Mouse (Mus musculus) stomach, embryonic 15.5 days (tissue): ENCODE results near the gene Arhgef7. TPM values are rescaled to one million over a fixed set of nuclear protein-coding genes. Genes with fewer than 3 reads are reported as not detected.

Source experiments
- ATAC-seq: fragments of 200-750 bp; cut with Nextera tagmentation; 2 replicates; pipeline ENCODE4 v1.8.0; 2017; ENCODE audit warnings: low read depth, moderate number of reproducible peaks, moderate TSS enrichment; ENCODE audit not compliant: insufficient read depth, low FRiP score
- H3K27ac ChIP-seq: fragments of 300-500 bp; sonication (generic); 2 replicates; pipeline ENCODE4 v1.5.1; 2015; ENCODE audit warnings: mild to moderate bottlenecking, inconsistent platforms
- H3K27me3 ChIP-seq: fragments of 300-500 bp; sonication (generic); replicated peaks from 2 replicates; pipeline ENCODE4 v1.6.1; 2015; ENCODE audit warnings: inconsistent platforms
- H3K36me3 ChIP-seq: fragments of 300-500 bp; sonication (generic); 2 replicates; pipeline ENCODE4 v1.6.1; 2015; ENCODE audit warnings: inconsistent platforms
- H3K4me1 ChIP-seq: fragments of 300-500 bp; sonication (generic); 2 replicates; pipeline ENCODE4 v1.6.1; 2015; ENCODE audit warnings: inconsistent platforms
- H3K4me2 ChIP-seq: fragments of 300-500 bp; sonication (generic); 2 replicates; pipeline ENCODE4 v1.6.1; 2015; ENCODE audit warnings: mild to moderate bottlenecking, inconsistent platforms
- H3K4me3 ChIP-seq: fragments of 300-500 bp; sonication (generic); replicated peaks from 2 replicates; pipeline ENCODE4 v1.5.1; 2015; ENCODE audit warnings: inconsistent platforms
- H3K9ac ChIP-seq: fragments of 300-500 bp; sonication (generic); 2 replicates; pipeline ENCODE4 v1.6.1; 2015; ENCODE audit warnings: inconsistent platforms
- H3K9me3 ChIP-seq: fragments of 300-500 bp; sonication (generic); 2 replicates; pipeline ENCODE4 v1.6.1; 2016; ENCODE audit warnings: inconsistent platforms
- WGBS: fragments of 180-500 bp; shearing (Covaris S2); methylation state at CpG from one replicate; pipeline ENCODE4 v1.1.7; 2015; 5-methylcytosine and 5-hydroxymethylcytosine counted together
- polyA plus RNA-seq: library from polyadenylated mRNA; unstranded; fragments of >200 nt; fragmentation: Nextera tagmentation; extraction: Ambion mirVana; gene quantifications from 2 replicates; pipeline ENCODE4 v1.2.1, GENCODE M21; 2015

The Arhgef7 gene
- polyA plus RNA-seq, 1 experiment from 2014 or later: 29.3 TPM

- no peaks in the 10 kb centered on the region for H3K9me3 ChIP-seq
- H3K27ac ChIP-seq: no peak overlapping the region
- H3K9ac ChIP-seq: peak overlapping the region; percentile 23; the same call in 1 of the 2 replicates
- peaks cover 60% of the 10 kb centered on the region for H3K27me3 ChIP-seq
- H3K4me1 ChIP-seq: peaks cover 5% of the 10 kb centered on the region; the same call in 1 of the 2 replicates
- H3K4me3 ChIP-seq: peak overlapping the region; percentile 54
- H3K4me2 ChIP-seq: peak overlapping the region; percentile 97
- ATAC-seq: no peak
- no peaks in the 10 kb centered on the region for H3K36me3 ChIP-seq
- under 1% methylated on average over 22 of the region's 22 CpGs for WGBS
Measured at GRCm38 (mm10) chr8:11727273-11727650, 259 bp upstream of the Arhgef7 start.

DNA sequence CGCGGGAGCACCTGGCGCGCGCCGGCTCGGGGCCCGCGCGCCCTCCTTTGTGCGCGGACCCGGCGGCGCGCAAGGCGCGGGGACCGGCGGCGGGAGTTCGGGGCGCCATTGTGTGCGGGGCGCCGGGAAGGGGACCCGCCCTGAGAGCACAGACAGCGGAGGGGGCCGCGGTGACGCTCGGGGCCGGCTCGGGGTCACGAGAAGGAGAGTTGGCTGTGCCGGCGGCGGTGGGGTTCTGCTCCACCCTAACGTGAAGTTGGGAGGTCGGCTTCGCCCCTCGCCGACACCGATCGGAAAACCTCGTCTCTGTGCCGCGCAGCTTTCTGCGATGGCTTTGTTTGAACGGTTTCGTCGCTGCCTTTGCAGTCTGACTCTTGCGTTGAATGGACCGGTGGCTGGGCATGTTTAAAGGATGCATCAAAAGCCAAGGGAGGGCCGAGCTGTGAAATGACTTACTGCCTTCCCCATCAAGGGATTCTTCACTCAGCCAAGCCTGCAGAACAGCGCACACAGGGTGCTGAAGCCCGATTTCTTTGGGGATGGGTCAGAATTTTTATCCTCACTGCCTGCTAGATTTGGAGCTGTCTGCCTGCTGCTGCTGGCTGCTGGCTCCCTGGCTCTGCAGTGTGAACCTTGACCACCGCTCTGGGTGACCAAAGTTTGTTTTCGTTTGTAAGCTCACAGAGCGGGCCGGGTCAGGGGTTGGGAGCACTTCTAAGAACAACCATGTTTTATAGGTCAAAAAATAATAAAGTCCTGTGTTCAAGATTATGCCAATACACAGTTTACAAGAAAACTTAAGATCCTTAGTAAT, 1.2 kb downstream of the Arhgef7 start:
- no peak for ATAC-seq
- Histone ChIP-seq H3K9ac (peak overlapping the region; percentile 25; the same call in 1 of the 2 replicates), H3K27ac (peak overlapping the region; percentile 26; the same call in 1 of the 2 replicates), H3K4me1 (peaks cover 5% of the 10 kb centered on the region; the same call in 1 of the 2 replicates), H3K27me3 (peaks cover 56% of the 10 kb centered on the region), H3K4me2 (peak overlapping the region; percentile 97), H3K4me3 (peak overlapping the region; percentile 54), H3K36me3 (no peaks in the 10 kb centered on the region), H3K9me3 (no peaks in the 10 kb centered on the region)
- WGBS: 3% methylated on average over 60 of the region's 61 CpGs

- H3K27ac ChIP-seq: no peak overlapping the region
- H3K27me3 ChIP-seq: peaks cover 47% of the 10 kb centered on the region
- H3K4me3 ChIP-seq: no peak overlapping the region
- 64% methylated on average over 12 of the region's 12 CpGs for WGBS
- no peak for ATAC-seq
- no peaks in the 10 kb centered on the region for H3K36me3 ChIP-seq
- H3K9ac ChIP-seq: no peak overlapping the region
- H3K9me3 ChIP-seq: no peaks in the 10 kb centered on the region
- H3K4me2 ChIP-seq: no peak overlapping the region
- H3K4me1 ChIP-seq: peaks cover 5% of the 10 kb centered on the region; the same call in 1 of the 2 replicates
Measured at GRCm38 (mm10) chr8:11730271-11730940, 2.9 kb downstream of the Arhgef7 start.

GRCm38 (mm10) chr8:11735672-11736235, 8.2 kb downstream of the Arhgef7 start:
- no peaks in the 10 kb centered on the region for H3K4me1 ChIP-seq
- H3K4me3 ChIP-seq: no peak overlapping the region
- H3K36me3 ChIP-seq: no peaks in the 10 kb centered on the region
- no peaks in the 10 kb centered on the region for H3K9me3 ChIP-seq
- ATAC-seq: peak; percentile 53
- no peaks in the 10 kb centered on the region for H3K27me3 ChIP-seq
- no peak overlapping the region for H3K9ac ChIP-seq
- H3K4me2 ChIP-seq: no peak overlapping the region
- H3K27ac ChIP-seq: no peak overlapping the region
- WGBS: 75% methylated on average over 15 of the region's 15 CpGs

GRCm38 (mm10) chr8:11737096-11737495, 9.6 kb downstream of the Arhgef7 start:
- Histone ChIP-seq H3K4me1 (no peaks in the 10 kb centered on the region), H3K27me3 (no peaks in the 10 kb centered on the region), H3K9ac (no peak overlapping the region), H3K27ac (no peak overlapping the region), H3K9me3 (no peaks in the 10 kb centered on the region), H3K4me3 (no peak overlapping the region), H3K4me2 (no peak overlapping the region), H3K36me3 (no peaks in the 10 kb centered on the region)
- 81% methylated on average over 6 of the region's 6 CpGs for WGBS
- ATAC-seq: no peak

- H3K27ac ChIP-seq: no peak overlapping the region
- no peak overlapping the region for H3K4me2 ChIP-seq
- H3K9ac ChIP-seq: no peak overlapping the region
- no peaks in the 10 kb centered on the region for H3K36me3 ChIP-seq
- no peaks in the 10 kb centered on the region for H3K27me3 ChIP-seq
- H3K4me3 ChIP-seq: no peak overlapping the region
- 0 out of 2 replicates have a peak, but pooled peaks cover 4% of the 10 kb centered on the region for H3K4me1 ChIP-seq
- no peaks in the 10 kb centered on the region for H3K9me3 ChIP-seq
- no peak for ATAC-seq
- WGBS: 77% methylated on average over 5 of the region's 5 CpGs
Measured at GRCm38 (mm10) chr8:11739082-11739481, 11.6 kb downstream of the Arhgef7 start.

- Histone ChIP-seq H3K4me2 (no peak overlapping the region), H3K36me3 (no peaks in the 10 kb centered on the region), H3K27ac (no peak overlapping the region), H3K4me1 (0 out of 2 replicates have a peak, but pooled peaks cover 4% of the 10 kb centered on the region), H3K9me3 (no peaks in the 10 kb centered on the region), H3K9ac (no peak overlapping the region), H3K4me3 (no peak overlapping the region), H3K27me3 (no peaks in the 10 kb centered on the region)
- ATAC-seq: no peak
- 77% methylated on average over 2 of the region's 2 CpGs for WGBS
Measured at GRCm38 (mm10) chr8:11740857-11741256, 13.3 kb downstream of the Arhgef7 start.

- Histone ChIP-seq H3K27me3 (no peaks in the 10 kb centered on the region), H3K27ac (no peak overlapping the region), H3K4me3 (no peak overlapping the region), H3K9me3 (no peaks in the 10 kb centered on the region), H3K4me1 (peaks cover 7% of the 10 kb centered on the region; the same call in 1 of the 2 replicates), H3K4me2 (no peak overlapping the region), H3K9ac (no peak overlapping the region), H3K36me3 (no peaks in the 10 kb centered on the region)
- 51% methylated on average over 10 of the region's 10 CpGs for WGBS
- no peak for ATAC-seq
Measured at GRCm38 (mm10) chr8:11743580-11743979, 16.1 kb downstream of the Arhgef7 start.

GRCm38 (mm10) chr8:11746850-11747600, 19.5 kb downstream of the Arhgef7 start:
- 57% methylated on average over 11 of the region's 11 CpGs for WGBS
- Histone ChIP-seq H3K4me2 (no peak overlapping the region), H3K9ac (no peak overlapping the region), H3K27me3 (no peaks in the 10 kb centered on the region), H3K9me3 (no peaks in the 10 kb centered on the region), H3K27ac (no peak overlapping the region), H3K4me3 (no peak overlapping the region), H3K36me3 (no peaks in the 10 kb centered on the region), H3K4me1 (peaks cover 7% of the 10 kb centered on the region; the same call in 1 of the 2 replicates)
- ATAC-seq: no peak

GRCm38 (mm10) chr8:11749472-11749871, 22.0 kb downstream of the Arhgef7 start:
- no peaks in the 10 kb centered on the region for H3K9me3 ChIP-seq
- WGBS: 54% methylated on average over 6 of the region's 6 CpGs
- no peak overlapping the region for H3K4me3 ChIP-seq
- H3K9ac ChIP-seq: no peak overlapping the region
- H3K27ac ChIP-seq: no peak overlapping the region
- ATAC-seq: no peak
- H3K4me2 ChIP-seq: no peak overlapping the region
- H3K27me3 ChIP-seq: no peaks in the 10 kb centered on the region
- peaks cover 3% of the 10 kb centered on the region; the same call in 1 of the 2 replicates for H3K4me1 ChIP-seq
- H3K36me3 ChIP-seq: no peaks in the 10 kb centered on the region

DNA sequence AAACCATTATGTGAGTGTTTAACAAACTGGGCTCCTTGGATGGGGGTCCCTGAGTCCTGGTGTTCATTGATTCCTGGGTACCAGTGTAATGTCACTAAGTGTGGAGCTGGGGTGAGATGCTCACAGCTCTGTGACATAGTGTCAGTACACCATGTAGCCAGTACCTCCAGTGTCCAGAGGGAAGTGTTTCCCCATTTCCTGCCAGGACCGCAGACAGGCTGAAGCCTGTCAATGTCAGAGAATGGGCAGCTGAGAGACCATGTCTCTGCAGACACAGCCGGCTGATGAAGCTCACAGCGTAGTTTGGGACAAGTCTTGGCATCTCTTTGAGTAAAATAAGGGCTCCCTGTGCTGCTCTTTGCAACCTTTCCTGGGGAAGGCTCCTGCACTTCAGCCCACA, 24.8 kb downstream of the Arhgef7 start:
- Histone ChIP-seq H3K4me3 (no peak overlapping the region), H3K27me3 (no peaks in the 10 kb centered on the region)
- WGBS: 75% methylated on average over 3 of the region's 3 CpGs

More for the DNA sequence above, 24.8 kb downstream of the Arhgef7 start:
- H3K4me1 ChIP-seq: peaks cover 2% of the 10 kb centered on the region
- H3K9me3 ChIP-seq: no peaks in the 10 kb centered on the region
- no peak overlapping the region for H3K27ac ChIP-seq
- no peak for ATAC-seq
- no peak overlapping the region for H3K4me2 ChIP-seq
- H3K36me3 ChIP-seq: no peaks in the 10 kb centered on the region
- no peak overlapping the region for H3K9ac ChIP-seq
